Mouse (Mus musculus): ENCODE measurements around the gene Sectm1b. TPM values are rescaled to one million over a fixed set of nuclear protein-coding genes. Genes with fewer than 3 reads are reported as not detected.

Gene Sectm1b
- polyA plus RNA-seq, 1 experiment from 2014 or later: not detected

Other genes starting within 250 kb of the Sectm1b start
- gene Fasn, start 239.0 kb downstream of the Sectm1b start, polyA plus RNA-seq (2014; fragmentation: Nextera tagmentation; extraction: Ambion mirVana): 80.8 and 94.6 TPM in 2 replicates
- 4.3 and 4.5 TPM in 2 replicates for gene Ccdc57, start 130.7 kb downstream of the Sectm1b start, polyA plus RNA-seq (2014; fragmentation: Nextera tagmentation; extraction: Ambion mirVana)
- 24.1 and 30.4 TPM in 2 replicates for gene Slc16a3, start 115.1 kb downstream of the Sectm1b start, polyA plus RNA-seq (2014; fragmentation: Nextera tagmentation; extraction: Ambion mirVana)
- gene Csnk1d, start 72.2 kb downstream of the Sectm1b start, polyA plus RNA-seq (2014; fragmentation: Nextera tagmentation; extraction: Ambion mirVana): 60.9 and 71.3 TPM in 2 replicates
- not detected in 2 replicates for gene Cd7, start 24.2 kb downstream of the Sectm1b start, polyA plus RNA-seq (2014; fragmentation: Nextera tagmentation; extraction: Ambion mirVana)
- gene Sectm1a, start 17.7 kb upstream of the Sectm1b start, polyA plus RNA-seq (2014; fragmentation: Nextera tagmentation; extraction: Ambion mirVana): not detected in 2 replicates
- not detected in 2 replicates for gene Tex19.2, start 55.1 kb upstream of the Sectm1b start, polyA plus RNA-seq (2014; fragmentation: Nextera tagmentation; extraction: Ambion mirVana)
- 0.08 TPM in 1 of 2 replicates, not detected in the other for gene Tex19.1, start 82.6 kb upstream of the Sectm1b start, polyA plus RNA-seq (2014; fragmentation: Nextera tagmentation; extraction: Ambion mirVana)
- gene Uts2r, start 96.7 kb upstream of the Sectm1b start, polyA plus RNA-seq (2014; fragmentation: Nextera tagmentation; extraction: Ambion mirVana): 0.12 TPM in 1 of 2 replicates, not detected in the other
- gene Hexdc, start 140.9 kb upstream of the Sectm1b start, polyA plus RNA-seq (2014; fragmentation: Nextera tagmentation; extraction: Ambion mirVana): 5.7 and 6.3 TPM in 2 replicates
- 16.5 and 21.5 TPM in 2 replicates for gene Ogfod3, start 141.1 kb upstream of the Sectm1b start, polyA plus RNA-seq (2014; fragmentation: Nextera tagmentation; extraction: Ambion mirVana)
- 39.6 and 42.5 TPM in 2 replicates for gene Cybc1, start 165.8 kb upstream of the Sectm1b start, polyA plus RNA-seq (2014; fragmentation: Nextera tagmentation; extraction: Ambion mirVana)
- 65.5 and 72.7 TPM in 2 replicates for gene Narf, start 173.7 kb upstream of the Sectm1b start, polyA plus RNA-seq (2014; fragmentation: Nextera tagmentation; extraction: Ambion mirVana)
- gene Foxk2, start 196.4 kb upstream of the Sectm1b start, polyA plus RNA-seq (2014; fragmentation: Nextera tagmentation; extraction: Ambion mirVana): 12.8 and 13.7 TPM in 2 replicates

All from midbrain, embryonic 11.5 days (tissue).